Mouse (Mus musculus): Measurements from ENCODE around the gene Phlpp1.

DNA sequence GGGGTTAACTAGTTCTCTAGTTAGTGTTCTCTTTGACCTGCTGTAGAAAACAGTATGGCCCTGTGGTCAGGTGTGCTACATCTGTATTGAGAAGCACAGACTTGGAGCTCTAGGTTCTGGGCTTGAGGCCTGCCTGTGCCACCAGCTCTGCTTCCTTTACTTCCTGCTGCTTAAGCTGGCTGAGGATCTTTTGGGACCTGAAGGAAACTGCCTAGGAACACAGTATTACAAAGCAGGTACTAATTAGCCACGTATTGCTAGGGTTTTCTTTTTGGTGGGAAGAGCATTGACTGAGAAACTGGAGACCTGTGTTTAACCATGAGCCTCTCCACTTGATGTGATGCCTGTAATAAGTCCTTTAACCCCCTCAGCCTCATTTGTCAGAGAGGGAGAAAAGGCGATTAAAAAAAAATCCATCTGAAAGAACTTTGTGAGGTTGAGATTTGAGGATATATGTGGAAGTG lies 13.9 kb downstream of the Phlpp1 start:
- TF ChIP-seq POLR2A (IDR thresholded peaks at IDR 0.05; ENCODE audit: extremely low read depth, insufficient read depth, low read length), result no peak
- no peak for TF ChIP-seq CTCF (IDR thresholded peaks at IDR 0.05; ENCODE audit: low read depth, low read length)

Measured in liver, adult 2 months (tissue).